Mouse (Mus musculus): ENCODE results near the gene Pygl. TPM values are rescaled to one million over a fixed set of nuclear protein-coding genes. Genes with fewer than 3 reads are reported as not detected.

The Pygl gene
- polyA plus RNA-seq, 1 experiment from 2014 or later: 6.0 TPM

DNA sequence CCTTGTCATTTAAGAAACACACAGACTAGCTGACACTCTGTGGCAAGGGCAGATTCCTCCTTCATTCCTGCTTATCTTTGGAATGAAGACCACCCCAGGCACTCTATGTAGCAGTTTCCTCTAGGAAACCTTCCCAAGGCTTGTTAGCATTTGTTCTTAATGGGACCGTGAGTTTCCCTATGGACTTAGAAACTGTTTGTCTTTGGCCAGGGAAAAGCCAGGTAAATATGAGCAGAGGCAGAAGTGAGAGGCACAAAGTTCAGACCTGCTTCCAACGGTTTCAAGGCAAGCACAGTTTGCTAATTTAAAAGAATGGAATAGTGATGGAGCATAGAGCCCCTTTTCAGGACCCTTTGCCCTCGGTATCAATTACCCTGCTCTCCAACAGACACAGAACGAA lies 8.0 kb downstream of the Pygl start:
- peaks cover 31% of the 10 kb centered on the region for H3K27me3 ChIP-seq
- H3K4me1 ChIP-seq: peaks cover 18% of the 10 kb centered on the region
- H3K9ac ChIP-seq (replicated peaks): no peak overlapping the region
- WGBS: 70% methylated on average over 4 of the region's 4 CpGs
- no peaks in the 10 kb centered on the region for H3K9me3 ChIP-seq
- H3K4me2 ChIP-seq (replicated peaks): no peak overlapping the region
- no peak for ATAC-seq (ENCODE audit: low FRiP score, low read depth)
- H3K27ac ChIP-seq (replicated peaks): no peak overlapping the region
- H3K4me3 ChIP-seq: no peak overlapping the region
- no peaks in the 10 kb centered on the region for H3K36me3 ChIP-seq

DNA sequence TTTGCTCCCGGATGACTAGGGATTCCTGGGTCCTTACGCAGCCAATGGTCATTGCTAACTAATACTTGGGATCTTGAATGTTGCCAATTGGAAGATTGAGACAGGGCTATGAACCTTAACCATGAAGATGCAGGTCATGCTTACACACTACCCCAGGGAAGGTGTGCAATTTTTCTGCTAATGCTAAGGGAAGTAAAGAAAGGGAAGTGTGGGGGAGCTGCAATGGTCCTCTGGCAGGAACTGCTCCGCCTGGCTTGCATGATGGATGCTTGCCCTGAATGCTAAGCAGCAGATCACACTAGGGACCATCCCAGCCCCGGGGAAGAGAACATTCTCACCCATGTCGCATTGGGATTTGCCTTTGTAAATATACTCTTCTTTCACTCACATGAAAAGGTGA lies 9.9 kb downstream of the Pygl start:
- no peak for ATAC-seq (ENCODE audit: low FRiP score, low read depth)
- Histone ChIP-seq H3K4me2 (replicated peaks) (no peak overlapping the region), H3K36me3 (no peaks in the 10 kb centered on the region), H3K9ac (replicated peaks) (no peak overlapping the region), H3K27ac (replicated peaks) (no peak overlapping the region), H3K9me3 (no peaks in the 10 kb centered on the region), H3K4me3 (no peak overlapping the region), H3K4me1 (peaks cover 8% of the 10 kb centered on the region), H3K27me3 (peaks cover 12% of the 10 kb centered on the region)
- WGBS: 80% methylated on average over 5 of the region's 5 CpGs

DNA sequence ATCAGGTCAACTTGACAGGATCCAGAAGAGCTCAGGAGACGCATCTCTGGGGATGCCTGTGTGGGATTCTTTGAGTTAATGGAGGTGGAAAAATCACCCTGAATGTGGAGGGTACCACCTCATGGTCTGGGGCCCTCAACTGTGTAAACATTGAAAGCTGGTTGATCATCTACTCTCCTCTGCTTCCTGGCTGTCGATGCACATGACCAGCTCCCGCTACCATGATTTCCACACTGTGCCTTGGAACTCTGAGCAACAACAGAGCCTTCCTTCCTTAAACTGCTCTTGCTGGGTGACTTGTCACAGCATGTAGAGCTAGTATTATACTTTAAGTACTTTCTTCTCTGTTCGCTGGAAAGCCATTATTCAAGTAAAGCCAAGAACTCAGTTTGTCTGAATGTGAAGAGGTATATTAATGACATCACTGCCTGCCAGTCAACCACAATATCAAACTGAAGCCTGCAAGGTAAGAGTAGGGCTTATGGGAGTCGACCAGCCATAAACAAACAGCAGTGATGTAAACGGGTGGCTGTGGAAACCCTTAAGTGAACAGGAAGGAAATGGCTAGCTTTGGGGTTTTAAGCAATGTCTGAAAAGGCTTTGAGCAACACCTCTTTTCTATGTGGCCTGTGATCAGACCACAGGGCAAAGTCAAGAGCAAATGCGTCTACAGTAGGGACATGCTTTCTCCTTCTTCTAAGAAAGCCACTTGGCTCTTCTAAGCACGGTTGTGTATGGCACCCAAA lies 12.3 kb downstream of the Pygl start:
- no peak overlapping the region for H3K9ac ChIP-seq (replicated peaks)
- 90% methylated on average over 8 of the region's 8 CpGs for WGBS
- H3K27ac ChIP-seq (replicated peaks): no peak overlapping the region
- peaks cover 15% of the 10 kb centered on the region for H3K4me1 ChIP-seq
- H3K4me2 ChIP-seq (replicated peaks): no peak overlapping the region
- H3K36me3 ChIP-seq: no peaks in the 10 kb centered on the region
- H3K27me3 ChIP-seq: no peaks in the 10 kb centered on the region
- H3K4me3 ChIP-seq: no peak overlapping the region
- no peak for ATAC-seq (ENCODE audit: low FRiP score, low read depth)
- no peaks in the 10 kb centered on the region for H3K9me3 ChIP-seq

DNA sequence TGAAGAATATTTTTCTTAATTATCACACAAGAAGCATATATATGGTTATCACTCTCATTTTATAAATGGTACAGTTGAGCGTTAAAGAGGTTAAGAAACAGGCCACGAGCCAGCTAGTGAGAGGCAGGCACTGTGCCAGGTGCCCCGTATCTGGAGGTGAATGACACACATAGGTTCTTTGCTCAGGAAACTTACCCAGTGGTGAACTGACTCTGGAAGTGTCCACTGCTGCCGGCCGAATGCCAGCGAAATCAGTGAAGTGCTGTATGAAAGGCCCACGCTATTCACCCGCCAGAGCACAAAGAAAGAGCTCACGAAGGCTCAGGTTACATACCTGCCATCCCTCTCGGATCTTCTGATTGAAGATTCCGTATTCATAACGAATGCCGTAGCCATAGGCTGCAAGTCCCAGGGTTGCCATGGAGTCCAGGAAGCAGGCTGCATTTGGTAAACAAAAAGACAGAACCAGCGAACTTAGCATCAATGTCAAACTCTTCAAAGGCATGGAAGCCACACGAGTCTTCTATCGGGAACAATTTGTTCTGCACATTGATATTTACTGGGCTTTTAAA lies 15.0 kb downstream of the Pygl start:
- no peak for ATAC-seq (ENCODE audit: low FRiP score, low read depth)
- no peak overlapping the region for H3K27ac ChIP-seq (replicated peaks)
- H3K4me1 ChIP-seq: peaks cover 7% of the 10 kb centered on the region
- no peaks in the 10 kb centered on the region for H3K36me3 ChIP-seq
- H3K9ac ChIP-seq (replicated peaks): no peak overlapping the region
- H3K4me2 ChIP-seq (replicated peaks): no peak overlapping the region
- H3K9me3 ChIP-seq: no peaks in the 10 kb centered on the region
- no peaks in the 10 kb centered on the region for H3K27me3 ChIP-seq
- WGBS: 56% methylated on average over 16 of the region's 16 CpGs
- H3K4me3 ChIP-seq: no peak overlapping the region

DNA sequence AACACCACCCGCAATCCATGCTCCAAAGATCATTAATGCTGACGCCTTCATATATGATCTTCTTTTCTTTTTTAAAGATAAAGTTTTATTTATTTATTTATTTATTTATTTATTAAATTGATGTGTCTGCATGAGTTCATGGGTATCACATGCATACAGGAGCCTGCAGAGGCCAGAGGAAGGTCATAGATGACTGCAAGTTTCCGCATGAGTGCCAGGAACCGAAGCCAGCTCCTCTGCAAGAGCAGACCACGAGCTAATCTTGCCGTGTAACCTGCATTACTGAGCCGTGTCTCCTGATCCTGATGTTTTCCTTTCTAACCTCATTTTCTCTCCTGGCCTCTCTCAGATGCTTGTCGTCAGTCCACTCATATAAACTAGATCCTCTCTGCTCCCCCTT lies 17.0 kb downstream of the Pygl start:
- Histone ChIP-seq H3K36me3 (no peaks in the 10 kb centered on the region), H3K9ac (replicated peaks) (no peak overlapping the region), H3K4me1 (peaks cover 7% of the 10 kb centered on the region), H3K27ac (replicated peaks) (no peak overlapping the region), H3K27me3 (no peaks in the 10 kb centered on the region), H3K4me2 (replicated peaks) (no peak overlapping the region), H3K4me3 (no peak overlapping the region), H3K9me3 (no peaks in the 10 kb centered on the region)
- no peak for ATAC-seq (ENCODE audit: low FRiP score, low read depth)
- 88% methylated on average over 8 of the region's 8 CpGs for WGBS

DNA sequence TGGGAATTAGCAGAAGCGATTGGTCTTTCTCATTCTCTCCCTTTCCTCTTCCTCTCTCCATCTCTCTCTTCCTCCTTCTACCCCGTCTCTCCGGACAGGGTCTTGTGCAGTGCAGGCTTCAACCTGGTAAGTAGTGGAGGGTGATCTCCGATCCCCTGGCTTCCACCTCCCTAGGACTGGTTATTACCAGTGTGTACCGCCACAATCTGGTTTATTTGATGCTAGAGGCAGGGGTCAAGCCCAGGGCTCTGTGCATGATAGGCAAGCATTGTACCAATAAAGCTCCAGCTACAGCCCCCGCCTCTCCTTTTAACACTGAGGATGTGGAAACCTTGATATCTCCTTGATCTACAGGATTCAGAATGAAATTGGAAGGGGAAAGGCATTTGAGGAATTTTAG lies 17.7 kb downstream of the Pygl start:
- no peaks in the 10 kb centered on the region for H3K36me3 ChIP-seq
- 87% methylated on average over 6 of the region's 6 CpGs for WGBS
- no peak for ATAC-seq (ENCODE audit: low FRiP score, low read depth)
- H3K27me3 ChIP-seq: no peaks in the 10 kb centered on the region
- H3K27ac ChIP-seq (replicated peaks): no peak overlapping the region
- no peaks in the 10 kb centered on the region for H3K9me3 ChIP-seq
- no peak overlapping the region for H3K9ac ChIP-seq (replicated peaks)
- H3K4me3 ChIP-seq: no peak overlapping the region
- no peak overlapping the region for H3K4me2 ChIP-seq (replicated peaks)
- H3K4me1 ChIP-seq: peaks cover 7% of the 10 kb centered on the region

DNA sequence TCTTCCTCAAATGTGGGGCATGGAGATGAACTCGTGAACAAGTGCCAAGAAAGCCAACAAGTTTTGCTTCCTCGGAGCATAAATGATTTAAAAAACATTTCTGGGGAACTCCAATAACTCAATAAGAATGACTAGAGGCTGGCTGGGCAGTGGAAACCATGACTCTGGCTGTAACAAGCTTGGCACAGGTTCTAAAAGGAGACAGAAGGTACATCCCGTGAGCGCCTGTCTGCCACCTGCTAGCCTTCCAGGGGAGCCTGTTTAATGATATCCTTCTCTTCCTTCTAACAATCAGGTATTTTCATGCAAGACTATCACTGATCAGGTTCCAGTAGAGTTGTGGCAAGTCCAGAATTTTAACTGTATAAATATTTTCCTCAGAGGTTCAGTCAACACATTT lies 18.8 kb downstream of the Pygl start:
- Histone ChIP-seq H3K27ac (replicated peaks) (no peak overlapping the region), H3K4me1 (peaks cover 7% of the 10 kb centered on the region), H3K27me3 (no peaks in the 10 kb centered on the region), H3K9ac (replicated peaks) (no peak overlapping the region), H3K4me3 (no peak overlapping the region), H3K36me3 (no peaks in the 10 kb centered on the region), H3K4me2 (replicated peaks) (no peak overlapping the region), H3K9me3 (no peaks in the 10 kb centered on the region)
- WGBS: 75% methylated on average over 4 of the region's 4 CpGs
- ATAC-seq (ENCODE audit: low FRiP score, low read depth): no peak

DNA sequence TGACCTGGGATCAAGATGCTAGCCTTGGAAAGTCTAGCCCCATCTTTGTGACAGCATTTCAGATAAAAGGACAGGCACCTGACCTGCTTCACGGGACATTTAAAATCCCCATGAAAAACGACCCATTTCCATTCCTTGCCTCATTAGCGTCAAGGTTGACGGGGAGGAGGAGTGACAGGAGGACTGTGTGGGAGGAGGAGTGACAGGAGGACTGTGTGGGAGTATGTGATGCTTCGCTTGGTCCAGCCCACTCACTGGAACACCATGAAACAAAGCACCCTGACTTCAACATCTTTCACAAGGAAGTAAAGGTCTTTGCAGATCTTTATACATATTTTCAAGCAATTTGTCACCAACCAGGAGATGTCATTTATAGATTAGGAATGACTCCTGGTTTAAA lies 23.1 kb downstream of the Pygl start:
- 66% methylated on average over 5 of the region's 5 CpGs for WGBS
- no peak overlapping the region for H3K9ac ChIP-seq (replicated peaks)
- H3K36me3 ChIP-seq: no peaks in the 10 kb centered on the region
- H3K4me2 ChIP-seq (replicated peaks): no peak overlapping the region
- H3K9me3 ChIP-seq: no peaks in the 10 kb centered on the region
- no peak overlapping the region for H3K27ac ChIP-seq (replicated peaks)
- no peak for ATAC-seq (ENCODE audit: low FRiP score, low read depth)
- H3K27me3 ChIP-seq: no peaks in the 10 kb centered on the region
- no peaks in the 10 kb centered on the region for H3K4me1 ChIP-seq
- H3K4me3 ChIP-seq: no peak overlapping the region

DNA sequence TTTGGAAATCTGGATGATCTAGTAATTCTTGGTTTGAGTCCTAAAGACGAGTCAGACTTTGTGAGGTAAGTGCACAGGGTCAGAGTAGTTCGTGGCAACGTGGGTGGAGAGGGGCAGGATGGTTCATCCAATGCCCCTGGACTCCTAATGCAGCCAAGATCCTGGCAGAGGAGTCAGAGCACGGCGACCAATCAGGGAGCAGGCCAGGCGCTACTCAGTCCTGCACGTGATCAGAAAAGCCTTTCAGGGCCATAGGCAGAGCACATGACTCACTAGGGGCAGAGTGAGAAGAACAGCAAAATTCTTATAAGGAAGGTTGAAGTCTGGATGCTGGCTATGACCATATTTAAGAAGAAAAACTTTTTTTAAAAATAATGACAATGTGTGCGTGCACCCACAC lies 26.9 kb downstream of the Pygl start:
- no peak overlapping the region for H3K4me2 ChIP-seq (replicated peaks)
- H3K9me3 ChIP-seq: no peaks in the 10 kb centered on the region
- H3K27ac ChIP-seq (replicated peaks): no peak overlapping the region
- no peak overlapping the region for H3K4me3 ChIP-seq
- no peak overlapping the region for H3K9ac ChIP-seq (replicated peaks)
- ATAC-seq (ENCODE audit: low FRiP score, low read depth): no peak
- H3K36me3 ChIP-seq: no peaks in the 10 kb centered on the region
- H3K27me3 ChIP-seq: no peaks in the 10 kb centered on the region
- WGBS: 83% methylated on average over 8 of the region's 8 CpGs
- no peaks in the 10 kb centered on the region for H3K4me1 ChIP-seq

DNA sequence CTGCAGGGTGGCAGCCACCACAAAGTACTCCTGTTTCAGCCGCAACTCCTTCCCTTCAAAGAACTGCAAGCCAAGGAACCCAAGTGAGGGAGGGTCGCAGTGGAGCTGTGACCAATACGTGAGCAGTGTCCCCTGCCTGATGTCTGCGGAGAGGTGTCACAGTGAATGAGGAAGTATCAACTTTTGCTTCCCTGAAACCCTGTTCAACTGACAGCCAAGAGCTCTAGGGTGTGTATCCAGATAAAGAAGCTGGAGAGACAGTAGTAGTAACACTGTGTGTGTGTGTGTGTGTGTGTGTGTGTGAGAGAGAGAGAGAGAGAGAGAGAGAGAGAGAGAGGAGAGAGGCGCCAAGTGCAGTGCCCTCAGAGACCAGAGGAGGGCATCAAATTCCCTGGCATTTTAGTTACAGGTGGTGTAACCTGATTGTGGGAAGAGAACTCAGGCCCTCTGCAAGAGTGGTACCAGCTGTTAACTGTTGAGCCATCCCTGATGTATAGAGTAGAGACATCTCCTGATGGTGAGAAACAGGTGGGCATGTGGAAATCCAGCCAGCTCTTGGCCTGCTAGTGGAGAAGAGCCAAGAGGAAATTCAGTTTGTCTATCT lies 29.3 kb downstream of the Pygl start:
- no peak for ATAC-seq (ENCODE audit: low FRiP score, low read depth)
- Histone ChIP-seq H3K9ac (replicated peaks) (no peak overlapping the region), H3K36me3 (no peaks in the 10 kb centered on the region), H3K4me1 (no peaks in the 10 kb centered on the region), H3K4me3 (no peak overlapping the region), H3K27me3 (no peaks in the 10 kb centered on the region), H3K9me3 (no peaks in the 10 kb centered on the region), H3K4me2 (replicated peaks) (no peak overlapping the region), H3K27ac (replicated peaks) (no peak overlapping the region)
- 73% methylated on average over 5 of the region's 5 CpGs for whole genome bisulfite sequencing

DNA sequence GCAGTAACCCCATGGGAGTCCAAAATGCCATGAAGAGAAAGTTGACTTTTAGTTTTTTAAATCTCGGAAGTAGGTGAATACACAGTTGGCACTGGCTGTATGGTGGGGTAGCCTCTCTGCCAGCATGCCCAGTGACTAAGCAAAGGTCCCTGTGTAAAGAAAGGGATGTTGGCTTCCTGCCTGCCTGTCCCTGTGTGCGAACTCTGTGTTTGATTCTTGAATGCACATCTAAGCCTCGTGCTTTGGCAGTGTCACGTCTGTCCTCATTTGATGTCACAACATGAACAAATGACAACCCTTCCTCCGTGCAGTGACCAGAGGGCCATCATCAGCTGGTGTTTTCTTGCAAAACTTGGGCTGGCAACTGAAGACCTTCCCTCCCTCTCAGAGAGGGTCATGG lies 34.9 kb downstream of the Pygl start:
- no peak overlapping the region for H3K27ac ChIP-seq (replicated peaks)
- H3K4me1 ChIP-seq: no peaks in the 10 kb centered on the region

DNA sequence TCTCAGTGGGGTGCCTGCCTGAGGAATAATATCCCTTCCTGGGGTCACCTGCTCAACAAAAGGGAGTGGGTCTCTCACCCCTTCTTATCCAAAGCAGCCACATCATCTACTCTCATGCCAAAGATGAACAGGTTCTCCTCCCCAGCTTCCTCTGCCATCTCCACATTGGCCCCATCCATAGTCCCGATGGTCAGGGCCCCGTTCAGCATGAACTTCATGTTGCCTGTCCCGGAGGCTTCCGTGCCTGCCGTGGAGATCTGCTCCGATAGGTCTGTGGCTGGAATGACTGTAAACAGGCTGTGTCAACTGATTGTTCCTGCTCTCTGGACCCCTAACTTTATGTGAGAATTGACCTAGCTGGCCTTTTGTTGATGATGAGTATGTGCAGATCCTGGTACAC lies 35.9 kb downstream of the Pygl start:
- 96% methylated on average over 6 of the region's 6 CpGs for WGBS
- ATAC-seq (ENCODE audit: low FRiP score, low read depth): no peak
- H3K27me3 ChIP-seq: no peaks in the 10 kb centered on the region
- H3K4me2 ChIP-seq (replicated peaks): no peak overlapping the region
- H3K4me1 ChIP-seq: no peaks in the 10 kb centered on the region
- H3K36me3 ChIP-seq: no peaks in the 10 kb centered on the region
- H3K27ac ChIP-seq (replicated peaks): no peak overlapping the region
- no peaks in the 10 kb centered on the region for H3K9me3 ChIP-seq
- no peak overlapping the region for H3K4me3 ChIP-seq
- H3K9ac ChIP-seq (replicated peaks): no peak overlapping the region

More for the DNA sequence above, 34.9 kb downstream of the Pygl start:
- Histone ChIP-seq H3K9me3 (no peaks in the 10 kb centered on the region), H3K27me3 (no peaks in the 10 kb centered on the region), H3K9ac (replicated peaks) (no peak overlapping the region), H3K36me3 (no peaks in the 10 kb centered on the region), H3K4me3 (no peak overlapping the region), H3K4me2 (replicated peaks) (no peak overlapping the region)
- WGBS: 90% methylated on average over 5 of the region's 5 CpGs
- no peak for ATAC-seq (ENCODE audit: low FRiP score, low read depth)
